Mouse (Mus musculus): ENCODE measurements around the gene Numb. TPM values are rescaled to one million over a fixed set of nuclear protein-coding genes. Genes with fewer than 3 reads are reported as not detected.

Gene Numb
- polyA plus RNA-seq, 1 experiment from 2014 or later: 33.4 TPM

DNA sequence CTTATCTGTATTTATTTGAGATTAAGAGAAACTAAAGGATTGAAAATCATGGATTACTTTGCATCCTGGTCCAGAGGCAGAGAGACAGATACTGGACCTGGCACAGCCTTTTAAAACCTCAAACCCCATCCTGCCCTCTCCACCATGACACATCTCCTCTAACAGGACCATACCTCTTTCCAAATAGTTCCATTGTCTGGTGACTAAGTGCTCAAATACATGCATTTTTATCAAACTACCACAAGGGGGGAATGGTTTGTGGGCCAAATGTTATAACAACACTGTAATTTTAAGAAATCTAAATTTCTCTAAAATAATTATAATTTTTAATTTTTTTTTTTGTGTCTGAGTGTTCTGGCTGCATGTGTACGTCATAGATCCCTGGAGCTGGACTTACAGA is 57.2 kb downstream of the Numb start:
- Histone ChIP-seq H3K27me3 (no peaks in the 10 kb centered on the region), H3K9me3 (no peaks in the 10 kb centered on the region; the same call in 1 of the 2 replicates), H3K9ac (no peak overlapping the region), H3K4me1 (no peaks in the 10 kb centered on the region), H3K4me2 (no peak overlapping the region), H3K27ac (no peak overlapping the region), H3K4me3 (replicated peaks) (no peak overlapping the region), H3K36me3 (replicated peaks) (0 out of 2 replicates have a peak, but pooled peaks cover 2% of the 10 kb centered on the region)
- no peak for ATAC-seq (ENCODE audit: low FRiP score)
- 90% methylated on average over 1 of the region's 1 CpGs for WGBS

GRCm38 (mm10) chr12:83861880-83862279 is 59.9 kb downstream of the Numb start:
- ATAC-seq (ENCODE audit: low FRiP score): no peak
- H3K4me3 ChIP-seq (replicated peaks): no peak overlapping the region
- no peak overlapping the region for H3K4me2 ChIP-seq
- H3K9ac ChIP-seq: no peak overlapping the region
- H3K9me3 ChIP-seq: no peaks in the 10 kb centered on the region; the same call in 1 of the 2 replicates
- H3K4me1 ChIP-seq: no peaks in the 10 kb centered on the region
- H3K27me3 ChIP-seq: no peaks in the 10 kb centered on the region
- H3K27ac ChIP-seq: no peak overlapping the region
- H3K36me3 ChIP-seq (replicated peaks): 0 out of 2 replicates have a peak, but pooled peaks cover 5% of the 10 kb centered on the region
- 95% methylated on average over 3 of the region's 3 CpGs for WGBS

- H3K4me3 ChIP-seq (replicated peaks): no peak overlapping the region
- no peak overlapping the region for H3K27ac ChIP-seq
- no peak overlapping the region for H3K9ac ChIP-seq
- no peak overlapping the region for H3K4me2 ChIP-seq
- H3K27me3 ChIP-seq: no peaks in the 10 kb centered on the region
- H3K4me1 ChIP-seq: no peaks in the 10 kb centered on the region
- no peaks in the 10 kb centered on the region; the same call in 1 of the 2 replicates for H3K9me3 ChIP-seq
- 0 out of 2 replicates have a peak, but pooled peaks cover 5% of the 10 kb centered on the region for H3K36me3 ChIP-seq (replicated peaks)
- ATAC-seq (ENCODE audit: low FRiP score): no peak
Measured at GRCm38 (mm10) chr12:83860688-83861087, 61.0 kb downstream of the Numb start.

GRCm38 (mm10) chr12:83858052-83858451 is 63.7 kb downstream of the Numb start:
- Histone ChIP-seq H3K27me3 (no peaks in the 10 kb centered on the region), H3K9ac (no peak overlapping the region), H3K4me2 (no peak overlapping the region), H3K9me3 (no peaks in the 10 kb centered on the region; the same call in 1 of the 2 replicates), H3K4me1 (no peaks in the 10 kb centered on the region), H3K36me3 (replicated peaks) (0 out of 2 replicates have a peak, but pooled peaks cover 5% of the 10 kb centered on the region), H3K4me3 (replicated peaks) (no peak overlapping the region), H3K27ac (no peak overlapping the region)
- 94% methylated on average over 2 of the region's 2 CpGs for WGBS
- ATAC-seq (ENCODE audit: low FRiP score): no peak

GRCm38 (mm10) chr12:83855211-83855610 is 66.5 kb downstream of the Numb start:
- no peak overlapping the region for H3K9ac ChIP-seq
- H3K27ac ChIP-seq: no peak overlapping the region
- H3K4me2 ChIP-seq: no peak overlapping the region
- H3K36me3 ChIP-seq (replicated peaks): 0 out of 2 replicates have a peak, but pooled peaks cover 5% of the 10 kb centered on the region
- no peak for ATAC-seq (ENCODE audit: low FRiP score)
- H3K9me3 ChIP-seq: no peaks in the 10 kb centered on the region
- 98% methylated on average over 1 of the region's 1 CpGs for WGBS
- no peaks in the 10 kb centered on the region for H3K27me3 ChIP-seq
- H3K4me3 ChIP-seq (replicated peaks): no peak overlapping the region
- H3K4me1 ChIP-seq: no peaks in the 10 kb centered on the region

- Histone ChIP-seq H3K9ac (no peak overlapping the region), H3K4me2 (no peak overlapping the region), H3K9me3 (no peaks in the 10 kb centered on the region), H3K36me3 (replicated peaks) (0 out of 2 replicates have a peak, but pooled peaks cover 2% of the 10 kb centered on the region), H3K4me3 (replicated peaks) (no peak overlapping the region), H3K4me1 (no peaks in the 10 kb centered on the region), H3K27me3 (no peaks in the 10 kb centered on the region), H3K27ac (no peak overlapping the region)
- 90% methylated on average over 3 of the region's 3 CpGs for WGBS
- ATAC-seq (ENCODE audit: low FRiP score): no peak
Measured at GRCm38 (mm10) chr12:83854281-83854680, 67.5 kb downstream of the Numb start.

DNA sequence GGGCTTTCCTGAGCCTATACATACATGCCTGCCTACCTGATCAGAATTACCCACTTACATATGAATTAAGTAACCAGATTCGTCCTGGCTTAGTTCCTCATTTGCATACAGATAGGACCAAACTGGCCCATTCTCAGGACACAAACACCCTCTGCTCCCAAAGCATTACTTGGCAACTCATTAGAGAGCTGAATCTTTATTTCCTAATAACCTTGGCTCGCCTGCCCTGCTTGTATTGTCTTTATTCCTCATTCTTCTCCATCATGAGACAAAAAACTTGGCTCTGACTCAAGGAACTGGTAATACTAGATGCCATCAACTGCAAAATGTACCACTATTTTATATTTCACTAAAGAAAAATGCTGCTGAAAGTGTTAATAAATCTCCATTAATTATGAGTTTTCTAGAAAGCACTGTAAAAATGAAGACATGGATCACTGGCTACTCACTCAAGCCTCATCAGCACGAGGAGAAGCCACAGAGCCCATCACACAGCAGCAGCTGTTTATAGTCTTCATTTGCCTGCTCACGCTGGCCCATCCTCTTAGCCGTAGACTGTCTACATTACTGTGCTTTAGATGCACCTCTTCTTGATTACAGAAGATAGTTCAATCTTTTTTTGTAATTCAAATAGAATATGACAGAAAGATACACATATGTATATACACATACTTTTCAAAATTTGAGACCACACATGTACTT is 69.1 kb downstream of the Numb start:
- Histone ChIP-seq H3K4me2 (no peak overlapping the region), H3K36me3 (replicated peaks) (no peaks in the 10 kb centered on the region), H3K9ac (no peak overlapping the region), H3K27ac (no peak overlapping the region), H3K4me1 (no peaks in the 10 kb centered on the region), H3K27me3 (no peaks in the 10 kb centered on the region), H3K9me3 (no peaks in the 10 kb centered on the region), H3K4me3 (replicated peaks) (no peak overlapping the region)
- 69% methylated on average over 5 of the region's 5 CpGs for WGBS
- no peak for ATAC-seq (ENCODE audit: low FRiP score)

DNA sequence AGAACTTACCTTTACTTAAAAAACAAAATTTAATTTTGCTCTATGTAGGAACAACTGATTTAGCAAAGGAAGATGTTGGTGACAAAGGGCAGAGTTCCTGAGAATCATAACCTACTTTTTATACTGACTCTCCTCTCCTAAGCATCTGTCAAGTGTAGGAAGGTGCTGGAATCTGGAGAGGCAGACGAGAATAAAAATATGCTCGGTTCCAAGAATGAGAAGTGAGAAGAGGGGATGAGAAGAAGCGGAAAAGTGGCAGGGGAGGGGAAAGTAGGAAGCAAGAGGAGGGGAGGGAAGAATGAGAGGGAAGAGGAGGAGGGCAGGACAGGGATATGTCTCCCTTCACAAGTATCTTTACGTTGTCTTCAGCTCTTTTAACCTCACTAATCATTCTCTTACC is 71.4 kb downstream of the Numb start:
- WGBS: 80% methylated on average over 4 of the region's 4 CpGs
- H3K27me3 ChIP-seq: no peaks in the 10 kb centered on the region
- H3K27ac ChIP-seq: no peak overlapping the region
- no peaks in the 10 kb centered on the region for H3K36me3 ChIP-seq (replicated peaks)
- no peaks in the 10 kb centered on the region for H3K4me1 ChIP-seq
- H3K9ac ChIP-seq: no peak overlapping the region
- no peak for ATAC-seq (ENCODE audit: low FRiP score)
- H3K9me3 ChIP-seq: no peaks in the 10 kb centered on the region
- no peak overlapping the region for H3K4me3 ChIP-seq (replicated peaks)
- no peak overlapping the region for H3K4me2 ChIP-seq

GRCm38 (mm10) chr12:83848595-83849231 is 73.0 kb downstream of the Numb start:
- no peak overlapping the region for H3K4me2 ChIP-seq
- H3K27me3 ChIP-seq: no peaks in the 10 kb centered on the region
- no peak overlapping the region for H3K4me3 ChIP-seq (replicated peaks)
- no peaks in the 10 kb centered on the region for H3K4me1 ChIP-seq
- no peaks in the 10 kb centered on the region for H3K9me3 ChIP-seq
- no peaks in the 10 kb centered on the region for H3K36me3 ChIP-seq (replicated peaks)
- no peak overlapping the region for H3K9ac ChIP-seq
- H3K27ac ChIP-seq: no peak overlapping the region
- 98% methylated on average over 1 of the region's 1 CpGs for WGBS
- ATAC-seq (ENCODE audit: low FRiP score): no peak

GRCm38 (mm10) chr12:83847877-83848276 is 73.9 kb downstream of the Numb start:
- H3K27me3 ChIP-seq: no peaks in the 10 kb centered on the region
- H3K4me2 ChIP-seq: no peak overlapping the region
- WGBS: 87% methylated on average over 2 of the region's 2 CpGs
- ATAC-seq (ENCODE audit: low FRiP score): no peak
- no peaks in the 10 kb centered on the region for H3K4me1 ChIP-seq
- no peak overlapping the region for H3K4me3 ChIP-seq (replicated peaks)
- no peaks in the 10 kb centered on the region for H3K36me3 ChIP-seq (replicated peaks)
- H3K27ac ChIP-seq: no peak overlapping the region
- no peaks in the 10 kb centered on the region for H3K9me3 ChIP-seq
- no peak overlapping the region for H3K9ac ChIP-seq

GRCm38 (mm10) chr12:83842678-83843440 is 78.9 kb downstream of the Numb start:
- no peaks in the 10 kb centered on the region for H3K9me3 ChIP-seq
- ATAC-seq (ENCODE audit: low FRiP score): no peak
- 90% methylated on average over 3 of the region's 3 CpGs for WGBS

DNA sequence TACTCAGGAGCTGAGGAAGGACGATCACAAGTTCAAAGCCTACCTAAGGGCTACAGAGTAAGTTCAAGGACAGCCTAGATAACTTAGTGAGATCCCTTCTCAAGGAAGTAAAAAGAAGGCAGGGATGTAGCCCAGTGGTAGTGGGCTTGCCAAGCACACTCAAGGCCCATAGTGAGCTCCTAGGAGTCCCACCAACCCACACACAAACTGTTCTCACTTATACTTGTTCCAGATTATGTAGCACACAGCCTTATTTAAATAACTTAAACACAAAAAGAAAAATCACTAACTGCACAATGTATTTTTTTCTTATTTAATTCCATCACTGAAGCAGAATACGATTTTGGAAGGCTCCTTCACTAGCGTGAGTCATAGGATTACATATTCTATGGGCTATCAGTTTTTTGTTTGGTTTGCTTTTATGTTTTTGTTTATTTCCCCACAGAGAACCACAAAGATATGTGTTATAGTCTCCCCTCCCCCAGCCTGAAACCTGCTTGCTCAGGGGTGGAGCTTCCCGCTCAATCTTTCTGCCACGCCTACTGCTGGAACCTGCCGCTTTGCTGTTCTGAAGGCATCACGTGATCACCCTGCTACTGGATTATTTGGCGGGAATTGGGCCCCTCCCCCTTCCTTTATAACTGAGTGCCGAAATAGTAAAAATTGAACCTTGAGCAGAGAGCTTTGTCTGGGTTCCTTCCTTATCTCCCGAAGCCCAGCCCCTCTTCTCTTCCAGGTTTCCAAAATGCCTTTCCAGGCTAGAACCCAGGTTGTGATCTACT is 80.1 kb downstream of the Numb start:
- no peaks in the 10 kb centered on the region for H3K4me1 ChIP-seq
- H3K27me3 ChIP-seq: no peaks in the 10 kb centered on the region
- H3K9ac ChIP-seq: no peak overlapping the region
- 90% methylated on average over 10 of the region's 10 CpGs for WGBS
- H3K27ac ChIP-seq: no peak overlapping the region
- H3K36me3 ChIP-seq (replicated peaks): peaks cover 29% of the 10 kb centered on the region
- no peak overlapping the region for H3K4me2 ChIP-seq
- ATAC-seq (ENCODE audit: low FRiP score): no peak
- H3K9me3 ChIP-seq: no peaks in the 10 kb centered on the region
- no peak overlapping the region for H3K4me3 ChIP-seq (replicated peaks)

More at GRCm38 (mm10) chr12:83842678-83843440, 78.9 kb downstream of the Numb start:
- peaks cover 21% of the 10 kb centered on the region for H3K36me3 ChIP-seq (replicated peaks)
- H3K4me2 ChIP-seq: no peak overlapping the region
- H3K27ac ChIP-seq: no peak overlapping the region
- H3K9ac ChIP-seq: no peak overlapping the region
- no peaks in the 10 kb centered on the region for H3K4me1 ChIP-seq
- no peaks in the 10 kb centered on the region for H3K27me3 ChIP-seq
- no peak overlapping the region for H3K4me3 ChIP-seq (replicated peaks)

All from forebrain, embryonic 12.5 days (tissue).